Mouse (Mus musculus): Measurements from ENCODE around the gene Stk25. TPM values are rescaled to one million over a fixed set of nuclear protein-coding genes. Genes with fewer than 3 reads are reported as not detected.

The Stk25 gene
- total RNA-seq, 2 experiments from 2014 or later = 389 to 405 TPM

DNA sequence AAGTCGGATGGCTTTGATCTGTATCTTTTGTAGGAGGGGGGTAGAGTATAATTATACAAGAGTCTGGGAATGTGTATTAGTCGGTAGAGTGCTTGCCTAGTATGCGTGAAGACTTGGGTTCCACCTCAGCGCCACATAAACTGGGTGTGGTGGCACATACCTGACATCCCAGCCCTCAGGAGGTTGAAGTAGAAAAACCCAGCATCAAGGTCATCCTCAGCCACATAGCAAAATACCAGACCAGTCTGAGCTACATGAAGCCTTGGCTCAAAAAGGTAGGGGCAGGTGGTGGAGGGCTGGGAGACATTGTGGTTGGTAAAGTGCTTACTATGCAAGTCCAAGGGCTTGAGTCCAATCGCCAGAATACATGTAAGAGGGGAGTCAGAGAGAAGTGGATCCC lies 14.2 kb upstream of the Stk25 start:
- no peak for DNase-seq (ENCODE audit: low spot score in 2 of 2)

DNA sequence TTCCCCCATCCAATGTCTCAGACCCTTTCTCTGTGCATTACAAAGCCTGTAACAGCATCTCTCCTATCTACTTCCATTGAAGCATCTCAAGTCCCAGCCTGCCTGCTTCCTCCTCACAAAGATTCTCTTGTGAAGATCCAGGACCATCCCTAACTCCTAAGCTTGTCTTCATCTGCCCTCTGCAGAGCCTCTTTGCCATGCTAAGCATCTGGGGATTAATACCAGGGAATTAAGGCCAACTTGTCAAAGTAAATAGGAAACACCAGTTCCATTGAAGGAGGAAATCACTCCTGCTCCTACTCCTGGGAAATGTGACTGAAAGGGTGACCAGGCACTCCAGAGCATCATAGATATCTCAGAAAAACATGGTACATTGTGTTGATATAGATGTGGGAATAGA lies 11.5 kb upstream of the Stk25 start:
- DNase-seq (ENCODE audit: low spot score in 2 of 2) = no peak

DNA sequence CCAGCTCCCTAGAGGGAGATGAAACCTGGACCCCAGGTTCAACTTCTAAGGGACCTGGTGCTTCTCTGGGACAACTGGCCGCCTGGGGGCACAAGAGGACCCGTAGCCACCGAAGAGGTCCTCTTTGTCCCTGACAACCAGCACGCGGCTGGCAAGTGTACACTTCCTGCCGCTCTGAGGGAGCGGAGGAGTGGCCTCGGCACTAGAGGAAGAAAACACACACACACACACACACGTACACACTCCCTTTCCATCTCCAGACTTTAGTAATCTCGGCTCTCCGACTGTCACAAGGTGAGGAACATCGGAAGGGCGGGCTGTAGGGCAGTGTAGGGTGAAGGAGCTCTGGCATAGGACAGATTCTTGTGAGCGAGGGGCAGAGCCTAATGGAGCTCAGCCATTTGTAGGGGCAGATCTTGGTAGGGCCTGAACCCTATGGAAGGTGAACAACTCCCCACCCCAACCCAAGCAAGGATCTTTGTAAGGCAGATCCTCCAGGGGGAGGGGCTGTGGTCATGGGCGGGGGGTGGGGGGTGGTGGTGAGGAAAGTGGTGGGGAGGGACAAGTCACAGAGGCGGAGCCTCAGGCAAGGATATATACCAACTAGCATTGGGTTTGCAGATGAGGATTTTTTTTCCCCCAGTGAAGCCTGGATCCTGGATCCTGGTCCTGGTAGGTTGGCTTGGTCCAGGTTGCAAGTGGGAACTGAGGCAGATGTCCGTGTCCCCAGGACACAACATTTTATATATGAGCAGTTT lies 10.5 kb upstream of the Stk25 start:
- DNase-seq (ENCODE audit: low spot score in 2 of 2) = peak; percentile 58 to 61

DNA sequence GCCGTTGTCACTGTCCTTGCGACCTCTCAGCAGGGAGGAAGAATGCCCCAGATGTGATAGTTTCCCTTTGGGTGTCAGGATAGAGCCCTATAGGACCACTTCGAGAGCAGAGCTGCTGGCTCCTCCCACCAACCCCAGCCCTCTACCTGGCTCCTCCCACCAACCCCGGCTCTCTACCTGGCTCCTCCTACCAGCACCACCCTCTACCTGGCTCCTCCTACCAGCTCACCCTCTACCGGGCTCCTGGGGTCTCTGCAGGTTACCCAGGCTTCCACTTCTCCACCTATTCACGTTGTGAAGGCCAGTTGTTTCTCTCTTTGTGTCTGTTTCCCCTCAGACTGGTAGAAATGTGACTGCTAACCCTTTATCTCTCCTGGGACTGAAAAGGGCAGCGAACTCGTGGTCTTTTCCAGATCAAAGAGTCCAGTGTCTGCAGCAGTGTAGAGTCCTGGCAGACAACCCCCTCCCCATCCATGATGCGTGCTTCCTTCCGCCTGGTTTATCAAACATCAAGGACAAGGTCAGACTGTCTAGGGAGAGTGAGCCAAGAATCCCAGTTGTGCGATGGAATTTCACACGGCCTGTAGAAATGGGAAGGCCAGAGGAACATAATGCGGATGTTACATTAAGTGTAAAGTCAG lies 9.4 kb upstream of the Stk25 start:
- no peak for DNase-seq (ENCODE audit: low spot score in 2 of 2)

DNA sequence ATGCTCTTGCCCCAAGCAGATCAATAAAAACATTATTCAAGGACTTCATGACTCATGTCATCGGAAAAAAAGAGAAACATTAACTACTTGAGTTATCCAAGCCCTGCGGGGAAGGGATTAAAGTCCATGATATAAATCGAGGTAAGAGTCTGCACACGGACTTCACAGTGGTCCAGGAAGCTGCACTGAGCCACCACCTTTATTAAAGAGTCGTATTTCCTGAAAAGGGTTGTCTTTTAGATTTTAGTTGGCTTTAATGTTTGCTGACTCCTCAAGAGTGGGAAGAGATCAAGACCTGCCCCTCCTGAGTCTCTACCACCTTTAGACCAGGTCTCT lies 1.5 kb downstream of the Stk25 start:
- no peak for DNase-seq (ENCODE audit: low spot score in 2 of 2)

DNA sequence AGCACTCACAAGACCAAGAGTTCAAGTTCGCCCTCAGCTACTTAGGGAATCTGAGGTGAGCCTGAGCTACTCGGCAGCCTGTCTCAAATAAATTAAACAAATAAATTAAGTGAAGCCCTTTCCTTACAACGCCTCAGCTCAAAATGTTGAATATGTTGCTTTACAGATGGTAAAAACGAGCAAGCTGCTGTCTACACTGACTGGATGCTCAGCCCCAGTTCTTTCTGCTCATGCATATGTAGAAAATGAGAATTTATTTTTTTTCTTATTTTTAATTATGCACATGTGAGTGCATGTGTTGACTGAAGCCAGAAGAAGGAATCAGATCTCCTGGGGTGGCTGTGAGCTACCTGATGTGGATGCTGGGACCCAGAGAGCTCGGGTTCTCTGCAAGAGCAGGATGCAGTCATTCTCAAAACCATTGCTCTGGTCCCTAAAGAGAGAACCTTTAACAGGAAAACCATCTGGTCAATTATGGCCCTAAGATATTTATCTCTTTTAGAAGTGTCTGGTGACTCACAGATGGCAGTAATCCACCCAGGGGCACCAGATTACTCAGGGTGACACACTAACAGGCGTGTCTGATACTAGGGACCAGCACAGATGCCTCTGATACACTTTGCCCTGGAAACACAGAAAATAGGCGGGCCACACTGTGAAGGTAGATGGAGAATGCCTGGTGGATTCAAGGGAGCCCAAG lies 2.0 kb downstream of the Stk25 start:
- DNase-seq (ENCODE audit: low spot score in 2 of 2) = peak in 1 of 2 experiments; percentile 30

DNA sequence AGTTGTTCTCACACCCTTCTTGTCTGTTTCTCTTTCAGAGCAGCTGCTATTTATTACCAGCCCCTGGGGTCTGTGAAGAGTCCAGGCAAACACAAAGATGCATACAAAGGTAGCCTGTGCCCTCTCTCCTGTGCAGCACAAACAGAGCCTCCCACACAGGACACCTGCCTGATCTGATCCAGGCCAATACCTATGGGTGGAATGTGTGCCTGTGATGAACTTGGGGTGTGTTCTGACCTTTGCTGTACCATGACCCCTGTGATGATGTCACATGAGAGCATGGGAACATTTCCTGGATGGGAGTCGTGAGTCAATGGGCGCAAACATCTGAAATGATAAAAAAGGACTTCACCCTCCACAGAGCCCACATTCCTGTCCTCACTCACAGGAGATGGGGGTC lies 3.7 kb downstream of the Stk25 start:
- no peak for DNase-seq (ENCODE audit: low spot score in 2 of 2)

DNA sequence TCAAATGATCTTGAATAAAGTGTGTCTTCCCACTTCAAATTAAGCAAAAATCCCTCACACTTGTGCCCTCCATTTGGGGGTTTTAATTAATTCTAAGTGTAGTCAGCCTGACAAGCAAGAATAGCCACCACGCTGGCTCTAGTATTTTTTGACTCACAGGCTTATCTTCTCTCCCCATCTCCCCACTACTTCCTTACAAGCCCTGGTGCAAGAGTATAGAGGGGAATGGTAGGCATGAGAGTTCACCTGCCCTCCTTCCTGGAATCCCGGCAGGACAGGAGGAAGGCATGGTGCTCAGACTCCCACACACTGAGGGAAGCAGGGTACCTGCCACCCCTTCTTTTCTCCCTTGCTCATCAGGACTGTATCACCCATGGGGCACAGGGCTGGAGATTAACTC lies 4.2 kb downstream of the Stk25 start:
- no peak for DNase-seq (ENCODE audit: low spot score in 2 of 2)

DNA sequence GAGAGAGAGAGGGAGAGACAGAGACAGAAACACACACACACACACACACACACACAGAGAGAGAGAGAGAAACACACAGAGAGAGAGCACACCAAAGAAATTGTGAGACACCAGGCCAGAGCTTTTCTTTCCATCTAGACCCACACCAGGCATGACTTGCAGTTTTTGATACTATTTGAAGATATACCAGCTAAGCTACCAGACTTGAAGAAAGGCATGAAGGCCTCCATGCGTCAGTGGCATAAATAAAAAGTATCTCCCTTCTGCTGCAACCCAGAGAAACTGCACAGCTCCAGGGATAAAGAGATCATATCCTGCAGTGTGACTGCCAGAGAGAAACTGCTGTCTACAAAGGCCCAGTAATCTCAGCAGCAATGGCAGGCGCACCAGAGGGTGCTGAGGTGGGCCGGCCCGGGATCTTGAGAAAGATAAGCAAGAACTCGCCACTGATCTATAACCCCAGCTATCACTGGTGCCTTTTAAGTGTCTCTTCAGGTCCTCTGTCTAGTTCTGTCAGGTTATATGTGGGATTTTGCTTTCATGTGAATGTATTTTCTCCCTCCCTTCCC lies 8.8 kb downstream of the Stk25 start:
- no peak for DNase-seq (ENCODE audit: low spot score in 2 of 2)

DNA sequence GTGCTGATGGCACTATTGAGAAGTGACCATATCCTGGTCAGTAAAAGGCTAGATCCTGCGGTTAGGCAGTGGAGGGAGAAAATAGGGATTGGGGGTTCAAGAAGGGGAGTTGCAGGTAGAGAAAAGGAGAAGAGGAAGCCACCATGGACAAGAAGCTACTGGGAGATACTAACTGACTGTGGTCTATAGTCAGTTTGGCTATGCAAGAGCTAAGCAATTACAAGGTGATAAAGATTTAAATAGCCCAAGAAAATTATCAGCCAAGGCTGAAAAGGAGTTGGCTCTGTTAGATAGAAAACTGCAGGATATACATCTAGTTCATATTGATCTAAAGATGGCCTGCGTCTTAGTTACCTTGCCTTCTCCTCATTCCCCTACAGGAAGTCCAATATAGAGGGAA lies 15.8 kb downstream of the Stk25 start:
- no peak for DNase-seq (ENCODE audit: low spot score in 2 of 2)

DNA sequence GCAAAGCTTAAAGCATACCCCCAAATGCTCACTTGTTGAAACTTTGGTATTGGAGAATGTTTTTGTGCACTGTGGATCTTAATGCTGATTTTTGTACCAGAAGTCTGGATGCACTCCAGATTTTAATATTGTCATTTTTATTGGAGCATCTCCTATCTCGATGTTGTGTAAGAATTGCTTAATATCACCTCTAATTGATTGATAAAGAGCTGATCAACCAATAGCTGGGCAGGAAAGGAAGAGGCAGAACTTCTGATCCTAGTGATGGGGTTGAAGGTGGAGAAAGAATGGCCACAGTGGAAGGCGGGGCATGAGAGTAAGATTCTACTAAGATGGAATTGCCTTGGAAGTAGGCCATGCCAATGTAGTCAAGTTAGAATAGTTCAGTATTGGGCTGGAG lies 16.5 kb downstream of the Stk25 start:
- DNase-seq (ENCODE audit: low spot score in 2 of 2) = no peak

DNA sequence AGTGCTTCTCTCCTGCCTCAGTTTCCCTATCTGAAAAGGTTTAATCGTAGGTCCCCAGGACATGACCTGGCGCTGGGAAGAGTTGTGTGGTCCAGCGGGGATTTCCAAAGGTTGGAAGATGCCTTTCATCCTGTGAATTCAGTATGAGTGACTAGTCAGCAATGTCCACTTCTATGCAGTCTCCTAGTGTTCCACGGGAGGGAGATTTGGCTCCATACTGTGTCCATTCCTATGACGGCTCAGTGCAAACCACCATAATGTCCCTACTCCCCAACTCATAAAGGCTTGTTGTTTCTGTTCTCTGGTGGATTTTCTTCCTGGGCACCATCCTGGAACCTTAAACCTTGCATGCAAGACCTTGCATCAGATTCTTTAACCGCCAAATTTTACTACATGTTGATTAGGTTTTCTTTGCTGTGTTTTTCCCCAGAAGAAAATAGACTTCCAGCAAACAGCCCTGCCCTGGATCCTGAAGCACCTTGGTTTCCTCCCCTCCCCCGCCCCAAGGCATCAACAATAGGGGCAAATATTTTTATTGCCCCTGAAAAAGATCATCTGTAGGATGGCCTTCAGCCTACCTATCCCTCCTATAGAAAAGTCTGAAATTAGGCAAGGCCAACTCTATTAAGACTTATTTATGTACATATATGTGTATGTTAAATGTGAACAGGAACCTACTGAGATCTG lies 22.1 kb downstream of the Stk25 start:
- DNase-seq (ENCODE audit: low spot score in 2 of 2) = no peak

DNA sequence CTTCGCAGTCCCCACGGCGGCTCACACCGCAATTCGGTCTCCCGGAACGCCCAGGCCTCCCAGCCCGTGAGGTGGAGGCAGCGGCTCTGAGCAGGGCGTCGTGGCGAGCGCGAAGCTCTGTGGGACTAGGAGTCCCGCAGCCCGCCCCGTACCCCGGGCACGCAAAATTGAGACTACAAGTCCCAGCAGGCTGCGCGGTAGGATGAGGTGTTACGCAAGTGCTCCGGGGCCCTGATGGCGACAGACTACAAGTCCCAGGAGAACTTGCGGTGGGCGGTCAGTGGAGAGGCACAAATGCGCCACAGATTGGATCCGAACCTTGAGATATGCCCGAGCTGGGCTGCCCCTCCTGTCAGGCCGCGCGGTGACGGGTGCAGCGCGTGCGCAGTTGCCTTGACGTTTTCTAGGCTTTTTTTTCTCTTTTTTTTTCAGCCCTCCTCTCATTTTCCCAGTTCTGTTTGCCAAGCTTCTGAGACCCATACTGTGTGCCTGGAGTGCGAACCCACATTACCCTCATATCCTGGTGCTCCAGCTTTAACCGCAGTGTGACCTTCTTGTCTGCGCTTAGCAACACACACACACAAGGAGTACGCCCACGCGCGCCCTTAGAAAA lies 22.8 kb downstream of the Stk25 start:
- DNase-seq (ENCODE audit: low spot score in 2 of 2) = peak; percentile 98 to 99

DNA sequence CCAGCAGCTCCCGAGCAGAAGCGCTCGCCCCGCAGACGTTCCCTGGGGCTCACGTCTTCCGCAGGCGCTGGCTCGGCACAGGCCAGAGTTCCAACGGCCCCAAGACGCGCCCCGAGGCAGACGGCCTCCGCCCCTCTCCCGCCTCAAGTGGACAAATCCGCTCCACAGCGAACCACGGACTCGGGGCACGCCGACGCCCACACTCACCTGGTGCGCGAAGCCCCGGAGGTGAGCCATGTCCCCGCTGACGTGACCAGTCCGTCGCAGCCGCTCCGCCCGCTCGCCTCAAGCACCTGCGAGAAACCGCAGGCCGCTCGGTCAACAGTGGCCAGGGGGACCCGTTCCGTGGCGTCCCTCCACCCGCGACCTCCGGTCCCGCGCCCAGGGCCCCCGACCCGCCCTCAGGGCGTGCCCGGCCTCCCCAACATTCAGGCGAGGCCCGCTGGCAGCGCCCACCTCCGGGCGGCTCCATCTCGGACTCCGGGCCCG lies 23.3 kb downstream of the Stk25 start:
- DNase-seq (ENCODE audit: low spot score in 2 of 2) = no peak

DNA sequence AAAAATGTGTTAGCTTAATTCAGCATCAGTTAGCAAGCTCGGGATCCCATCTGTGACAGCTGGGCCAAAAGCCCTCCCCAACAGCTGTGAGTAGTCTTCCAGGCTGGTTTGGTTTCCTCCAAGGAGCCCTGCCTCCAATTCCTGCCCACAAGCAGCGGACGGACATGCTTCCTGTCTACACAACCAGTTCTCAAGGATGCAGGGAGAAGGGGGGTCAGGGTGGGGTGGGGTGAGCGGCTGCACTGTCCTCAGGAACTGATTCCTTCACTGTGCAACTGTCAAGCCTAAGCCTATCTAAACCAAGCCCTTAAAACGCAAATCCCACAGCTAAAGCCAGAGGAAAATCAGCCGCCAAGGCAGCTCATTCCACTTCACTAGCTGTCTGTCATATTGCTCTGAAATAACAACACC lies 24.0 kb downstream of the Stk25 start:
- peak; percentile 35 to 65 for DNase-seq (ENCODE audit: low spot score in 2 of 2)

DNA sequence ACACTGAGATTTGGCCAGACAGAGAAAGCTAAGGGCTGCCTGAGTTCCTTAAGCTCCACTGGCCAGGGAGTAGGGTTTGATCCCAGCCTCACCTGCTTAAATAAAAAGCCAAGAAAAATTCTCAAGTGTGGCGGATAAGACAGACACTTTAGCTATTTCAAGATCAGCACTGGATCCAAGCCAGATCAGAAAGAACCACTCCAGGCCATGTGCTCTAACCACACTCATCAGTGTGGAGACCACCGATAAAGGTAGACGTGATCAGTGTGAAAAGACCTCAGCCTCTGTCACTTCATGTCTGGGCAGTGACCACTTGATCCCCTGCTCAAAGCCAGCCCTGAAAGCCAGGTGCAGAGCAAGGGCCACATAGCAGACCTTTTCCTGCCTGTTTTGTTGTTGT lies 25.7 kb downstream of the Stk25 start:
- DNase-seq (ENCODE audit: low spot score in 2 of 2) = no peak

DNA sequence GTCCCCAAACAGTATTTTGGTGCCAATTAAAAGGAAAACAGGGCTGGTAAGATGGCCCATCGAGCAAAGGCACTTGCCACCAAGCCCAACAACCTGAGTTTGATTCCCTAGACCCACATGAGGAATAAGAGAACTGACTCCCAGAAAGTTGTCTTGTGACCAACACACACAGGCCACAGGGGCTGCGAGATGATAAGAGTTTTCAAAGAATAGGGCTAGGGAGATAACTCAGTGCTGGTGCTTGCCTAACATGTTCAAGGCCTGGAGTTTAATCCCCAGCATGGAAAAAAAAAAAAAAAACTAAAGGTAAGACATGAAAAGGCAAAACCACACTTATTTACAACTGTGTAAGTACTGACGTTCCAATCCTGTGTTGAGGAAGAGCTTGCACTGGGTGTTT lies 27.7 kb downstream of the Stk25 start:
- DNase-seq (ENCODE audit: low spot score in 2 of 2) = no peak

DNA sequence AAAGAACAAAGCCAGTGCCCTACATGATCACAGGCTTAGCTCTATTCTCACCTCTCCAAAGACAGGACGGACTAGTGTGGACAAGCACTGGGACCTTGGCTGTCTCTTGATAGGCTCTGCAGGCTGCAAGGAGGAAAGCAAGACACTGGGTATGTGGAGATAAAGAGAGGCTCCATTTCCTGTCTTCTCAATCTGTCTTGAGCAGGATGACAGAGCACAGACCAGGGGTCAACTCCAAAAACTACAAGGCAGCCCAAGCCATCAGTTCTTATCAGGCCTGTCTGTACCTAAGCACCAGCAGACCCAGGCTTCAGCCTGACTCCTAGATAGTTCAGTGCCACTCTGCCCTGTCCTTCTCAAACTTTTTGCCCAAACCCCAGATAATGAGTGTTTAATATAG lies 34.0 kb downstream of the Stk25 start:
- DNase-seq (ENCODE audit: low spot score in 2 of 2) = no peak

DNA sequence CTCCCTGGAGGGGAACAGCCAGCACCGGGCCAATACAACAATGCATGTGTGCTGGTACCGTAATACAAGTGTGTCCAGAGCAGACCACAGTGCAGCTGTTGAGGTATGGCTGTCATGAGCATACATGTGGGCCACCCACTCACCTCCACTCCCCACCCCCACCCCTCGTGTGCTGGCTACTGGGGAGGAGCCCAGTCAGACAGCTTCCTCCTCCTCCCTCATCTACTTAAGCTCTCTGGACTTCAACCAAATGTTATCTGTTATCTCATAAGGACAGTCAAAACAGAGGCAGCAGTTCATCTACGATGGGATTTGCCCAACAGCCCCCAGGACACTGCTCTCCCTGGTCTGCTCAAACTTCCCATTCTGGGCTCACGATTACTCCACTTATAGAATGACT lies 39.5 kb downstream of the Stk25 start:
- no peak for DNase-seq (ENCODE audit: low spot score in 2 of 2)

DNA sequence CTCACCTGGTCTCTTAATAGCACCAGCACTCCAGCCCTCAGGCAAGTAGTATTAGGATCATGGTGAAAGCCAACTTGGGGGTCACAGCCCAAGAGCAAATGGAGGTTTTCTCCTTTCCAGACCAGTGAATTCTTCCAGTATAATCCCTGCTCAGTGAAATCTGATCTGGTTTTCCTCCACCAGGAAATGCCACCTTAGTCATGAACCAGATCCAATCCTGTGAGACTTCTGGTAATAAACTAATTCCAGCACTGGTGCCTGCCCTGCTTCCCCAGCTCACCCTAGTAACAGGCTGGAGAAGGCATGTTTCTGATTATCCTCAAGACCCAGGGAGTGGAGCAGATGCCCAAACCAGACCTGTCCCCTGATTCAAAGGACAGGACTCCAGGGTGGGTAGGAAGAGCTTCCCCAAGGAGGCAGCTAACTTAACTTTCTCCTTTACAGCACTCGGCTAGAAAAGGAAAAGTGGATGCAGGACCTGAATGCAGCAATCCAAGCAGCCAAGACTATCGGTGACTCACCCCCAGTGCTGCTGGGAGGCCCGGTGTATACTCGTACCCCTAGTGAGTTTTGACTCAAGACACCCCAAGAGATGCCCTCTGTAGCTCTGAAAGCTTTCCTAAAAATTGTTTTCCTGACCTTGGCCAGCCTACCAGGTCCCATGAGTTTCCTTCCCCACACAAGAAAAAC lies 40.3 kb downstream of the Stk25 start:
- no peak for DNase-seq (ENCODE audit: low spot score in 2 of 2)

Measured in layer of hippocampus, postnatal 14 days (tissue).